Mouse (Mus musculus) A20 (cell line): ENCODE results near the gene Cdkal1.

Experiments used
- DNase-seq: peaks from one replicate; pipeline ENCODE4 v3.0.0-alpha.2; 2011; ENCODE audit warnings: low read depth, low spot score

Gene Cdkal1

DNA sequence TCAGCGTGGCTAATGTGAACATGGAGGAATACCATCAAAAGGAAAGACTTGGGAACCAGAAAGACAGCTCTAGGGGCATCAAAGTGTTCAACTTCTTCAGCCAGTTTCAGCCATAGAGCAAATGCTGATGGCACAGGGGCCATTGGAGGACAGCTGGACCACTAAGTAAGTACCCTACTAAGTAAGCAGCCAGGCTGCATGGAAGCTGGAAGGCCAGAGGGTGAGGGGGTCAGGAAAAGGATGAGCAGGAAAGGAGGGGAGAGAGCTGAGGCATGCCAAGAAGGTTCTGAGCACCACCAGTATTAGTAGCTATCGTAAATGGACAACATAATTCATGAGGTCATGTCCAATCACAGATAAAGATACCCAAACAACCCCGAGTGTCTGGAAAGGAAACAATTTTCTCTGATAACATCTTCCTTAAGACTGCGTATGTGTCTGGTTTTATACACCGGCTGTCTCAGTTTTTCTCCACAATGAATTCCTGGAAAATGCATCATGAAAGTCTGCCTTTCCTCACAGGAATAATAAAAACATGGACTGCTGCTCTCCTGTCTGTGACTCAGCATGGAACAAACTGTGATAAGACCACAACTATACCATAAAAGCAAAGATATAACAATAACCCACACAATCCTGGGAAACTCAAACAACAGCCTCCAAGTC is 352.9 kb downstream of the Cdkal1 start:
- no peak for DNase-seq

GRCm38 (mm10) chr13:29501173-29501572 is 354.3 kb downstream of the Cdkal1 start:
- DNase-seq: peak; percentile 52

DNA sequence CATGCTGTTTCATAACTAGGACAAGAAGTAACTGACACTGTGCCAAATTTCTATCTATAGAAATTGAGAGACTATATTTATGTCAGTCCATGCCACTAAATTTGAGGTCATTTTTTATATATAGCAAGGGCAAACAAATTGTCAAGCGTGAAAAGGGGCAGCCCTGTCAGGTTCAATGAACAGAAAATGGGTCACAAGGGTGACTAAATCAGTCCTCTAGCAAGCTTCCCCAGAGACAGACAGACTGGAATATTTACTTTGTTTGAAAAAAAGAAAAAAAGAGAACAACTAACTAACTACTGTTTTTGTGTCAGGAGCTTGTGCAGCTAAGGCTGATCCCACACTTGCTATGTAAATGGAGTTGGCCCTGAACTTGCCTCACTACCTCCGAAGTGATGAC is 355.7 kb downstream of the Cdkal1 start:
- peak; percentile 52 for DNase-seq

DNA sequence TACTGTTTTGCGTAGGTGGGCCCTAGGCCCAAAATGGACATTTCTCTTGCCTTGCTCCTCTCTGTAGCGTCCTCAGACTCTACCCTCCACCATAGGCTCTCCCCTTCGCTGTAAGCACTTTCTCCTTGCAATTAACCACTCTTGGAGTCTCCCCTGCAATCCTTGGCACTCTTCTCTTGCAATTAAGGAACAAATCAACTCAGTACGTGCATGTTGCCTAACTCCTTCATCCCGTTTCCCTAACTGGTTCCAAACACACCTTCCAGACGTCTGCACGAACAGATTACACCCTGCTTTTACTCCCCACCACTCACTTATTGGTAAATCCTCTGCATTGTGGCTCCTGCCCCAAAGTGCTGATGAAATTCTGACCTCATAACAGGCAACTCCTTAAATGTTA is 358.2 kb downstream of the Cdkal1 start:
- DNase-seq: no peak

DNA sequence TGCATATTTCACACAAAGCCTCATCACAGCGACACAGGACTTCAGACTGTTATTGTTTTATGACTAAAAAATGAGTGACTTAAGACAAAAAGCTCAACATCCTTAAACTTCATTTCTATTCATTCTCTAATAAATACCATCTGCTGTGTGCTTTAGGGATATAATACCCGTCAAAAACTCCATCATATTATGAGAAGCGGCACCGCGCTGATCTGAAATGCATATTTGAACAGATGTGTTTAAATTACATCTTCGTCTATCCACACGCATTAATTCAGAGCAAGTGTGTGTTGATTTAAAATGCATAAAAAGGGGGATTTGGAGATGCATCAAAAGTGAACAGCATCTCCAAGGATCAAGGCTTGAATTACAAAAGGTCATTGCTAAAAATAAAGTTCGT is 365.1 kb downstream of the Cdkal1 start:
- no peak for DNase-seq

- DNase-seq: no peak
Observed at GRCm38 (mm10) chr13:29489476-29489875, 366.0 kb downstream of the Cdkal1 start.

GRCm38 (mm10) chr13:29486709-29487108 is 368.8 kb downstream of the Cdkal1 start:
- DNase-seq: peak; percentile 88

DNA sequence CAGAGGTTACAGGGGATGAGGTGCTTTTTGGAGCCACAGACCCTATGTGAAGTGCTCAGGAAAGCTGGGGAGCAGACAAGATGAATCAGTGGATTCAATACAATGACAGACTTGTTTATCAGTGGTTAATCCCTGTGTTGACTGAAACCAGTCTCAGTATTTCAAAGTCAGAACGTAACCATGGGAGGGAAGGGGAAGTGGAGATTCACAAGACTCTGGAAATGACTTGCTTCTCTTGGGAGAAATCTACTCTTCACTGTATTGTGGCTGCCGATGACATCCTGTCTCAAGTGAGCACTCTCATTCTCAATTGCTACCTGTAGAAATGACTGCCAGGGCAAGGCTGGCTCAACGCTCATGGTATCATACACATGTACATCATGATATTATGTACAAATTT is 371.5 kb downstream of the Cdkal1 start:
- DNase-seq: peak; percentile 67

GRCm38 (mm10) chr13:29482147-29482863 is 373.2 kb downstream of the Cdkal1 start:
- no peak for DNase-seq

GRCm38 (mm10) chr13:29476421-29476820 is 379.1 kb downstream of the Cdkal1 start:
- DNase-seq: no peak

GRCm38 (mm10) chr13:29474301-29474700 is 381.2 kb downstream of the Cdkal1 start:
- DNase-seq: no peak

- no peak for DNase-seq
Observed at GRCm38 (mm10) chr13:29473779-29474178, 381.7 kb downstream of the Cdkal1 start.

GRCm38 (mm10) chr13:29462271-29462670 is 393.2 kb downstream of the Cdkal1 start:
- DNase-seq: no peak

- no peak for DNase-seq
Observed at GRCm38 (mm10) chr13:29460741-29461140, 394.7 kb downstream of the Cdkal1 start.

GRCm38 (mm10) chr13:29458385-29458784 is 397.1 kb downstream of the Cdkal1 start:
- no peak for DNase-seq

DNA sequence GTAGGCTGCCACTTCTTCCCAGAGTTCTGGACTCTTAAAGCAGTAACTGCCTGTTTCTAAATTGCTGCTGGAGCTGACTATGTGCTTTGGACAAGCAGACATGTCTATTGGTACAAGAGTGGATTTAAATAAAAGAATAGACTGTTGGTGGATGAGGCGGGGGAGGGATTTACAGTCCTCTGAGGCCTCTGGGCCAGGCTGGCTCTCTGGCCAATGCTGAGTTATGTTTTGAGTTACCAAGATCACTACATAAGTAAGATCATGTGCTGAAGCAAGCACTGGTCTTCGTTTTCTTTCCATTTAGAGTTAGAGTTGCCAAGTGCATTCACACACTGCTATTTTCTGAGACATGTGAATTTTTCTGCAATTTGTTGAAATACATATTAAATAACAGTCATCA is 418.4 kb downstream of the Cdkal1 start:
- DNase-seq: no peak

- no peak for DNase-seq
Observed at GRCm38 (mm10) chr13:29434726-29435125, 420.7 kb downstream of the Cdkal1 start.

- DNase-seq: peak; percentile 81
Observed at GRCm38 (mm10) chr13:29430919-29431318, 424.6 kb downstream of the Cdkal1 start.

- no peak for DNase-seq
Observed at GRCm38 (mm10) chr13:29429877-29430276, 425.6 kb downstream of the Cdkal1 start.

GRCm38 (mm10) chr13:29429196-29429595 is 426.3 kb downstream of the Cdkal1 start:
- no peak for DNase-seq

DNA sequence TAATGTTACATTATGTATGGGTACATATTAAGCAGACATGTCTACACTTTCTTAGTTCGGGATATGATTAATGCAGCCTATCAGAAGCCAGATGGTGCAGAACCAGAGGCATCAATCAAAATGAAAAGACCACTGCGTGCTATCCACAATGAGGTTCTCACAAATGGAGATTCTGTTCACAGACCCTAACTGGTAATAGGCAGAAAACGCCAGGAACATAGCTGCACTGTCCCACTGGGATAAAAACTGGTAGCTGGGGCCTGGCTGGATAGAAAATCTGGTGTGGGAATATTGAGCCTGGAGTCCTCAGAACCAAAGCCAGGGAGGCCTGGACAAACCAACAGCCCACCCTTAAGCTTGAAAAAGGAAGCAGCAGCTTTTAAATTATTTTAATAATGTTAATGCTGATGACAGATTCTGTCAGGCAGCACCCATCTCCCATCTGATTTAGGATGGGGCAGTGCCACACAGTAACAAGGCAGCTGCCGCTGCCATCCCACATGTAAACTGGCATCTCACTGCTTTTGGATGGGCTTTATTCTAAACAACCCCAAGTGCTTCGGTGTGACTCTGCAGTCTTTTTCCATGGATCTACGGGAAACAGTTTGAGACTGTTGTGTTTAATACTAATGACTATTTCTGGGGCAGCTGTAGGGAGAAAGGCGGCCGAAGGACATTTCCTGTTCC is 438.9 kb downstream of the Cdkal1 start:
- no peak for DNase-seq

GRCm38 (mm10) chr13:29415967-29416366 is 439.5 kb downstream of the Cdkal1 start:
- no peak for DNase-seq

DNA sequence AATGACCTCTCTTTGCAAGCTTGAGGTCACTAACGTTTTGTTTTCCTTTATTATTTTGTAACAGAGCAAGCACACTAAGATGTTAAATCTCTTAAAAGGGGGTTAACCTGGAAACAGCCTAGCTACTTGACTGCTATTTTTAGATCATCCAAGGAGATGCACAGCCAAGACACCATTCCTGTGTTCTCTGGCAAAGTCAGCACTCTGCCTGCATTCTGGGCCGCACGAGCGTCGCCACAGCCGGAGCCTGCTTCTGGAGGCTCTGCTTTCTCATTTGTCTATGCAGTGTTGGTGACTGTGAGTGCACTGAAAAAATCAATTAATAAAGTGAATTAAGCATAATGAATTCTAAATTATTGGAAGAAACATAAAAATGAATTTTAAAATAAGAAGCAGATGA is 440.6 kb downstream of the Cdkal1 start:
- no peak for DNase-seq
